Mouse (Mus musculus) midbrain, postnatal 0 days (tissue): ENCODE data around the gene Plekhh1. TPM values are rescaled to one million over a fixed set of nuclear protein-coding genes. Genes with fewer than 3 reads are reported as not detected.

ENCODE experiments used
- ATAC-seq: fragments of 200-750 bp; cut with Nextera tagmentation; 2 replicates; pipeline ENCODE4 v1.8.0; 2017; ENCODE audit warnings: moderate number of reproducible peaks, mild to moderate bottlenecking, moderate TSS enrichment, moderate library complexity; ENCODE audit not compliant: low FRiP score
- DNase-seq: peaks from one replicate; pipeline ENCODE4 v3.0.0-alpha.2; 2015; ENCODE audit warnings: low spot score
- H3K27ac ChIP-seq: fragments of 300-500 bp; sonication (generic); 2 replicates; pipeline ENCODE4 v1.5.1; 2014; ENCODE audit warnings: low read depth, mild to moderate bottlenecking, low read length, mixed read lengths
- H3K27me3 ChIP-seq: fragments of 300-500 bp; sonication (generic); 2 replicates; pipeline ENCODE4 v1.6.1; 2014; ENCODE audit warnings: low read length, control low read depth, mixed read lengths; ENCODE audit not compliant: insufficient read depth
- H3K36me3 ChIP-seq: fragments of 300-500 bp; sonication (generic); 2 replicates; pipeline ENCODE4 v1.6.1; 2014; ENCODE audit warnings: low read length, control low read depth, mixed read lengths; ENCODE audit not compliant: insufficient read depth
- H3K4me1 ChIP-seq: fragments of 300-500 bp; sonication (generic); 2 replicates; pipeline ENCODE4 v1.6.1; 2014; ENCODE audit warnings: mild to moderate bottlenecking, control low read depth, antibody characterized with exemption, low read length, mixed read lengths; ENCODE audit not compliant: insufficient read depth
- H3K4me2 ChIP-seq: fragments of 300-500 bp; sonication (generic); 2 replicates; pipeline ENCODE4 v1.6.1; 2014; ENCODE audit warnings: low read depth, mild to moderate bottlenecking, low read length, mixed read lengths; ENCODE audit not compliant: poor library complexity, severe bottlenecking
- H3K4me3 ChIP-seq: fragments of 300-500 bp; sonication (generic); 2 replicates; pipeline ENCODE4 v1.5.1; 2014; ENCODE audit warnings: low read depth, mild to moderate bottlenecking, low read length, moderate library complexity
- H3K9ac ChIP-seq: fragments of 300-500 bp; sonication (generic); replicated peaks from 2 replicates; pipeline ENCODE4 v1.6.1; 2014; ENCODE audit warnings: mild to moderate bottlenecking, low read length, moderate library complexity, mixed read lengths; ENCODE audit not compliant: poor library complexity, severe bottlenecking
- H3K9me3 ChIP-seq: fragments of 300-500 bp; sonication (generic); 2 replicates; pipeline ENCODE4 v1.6.1; 2016; ENCODE audit warnings: low read length, control low read depth
- CTCF ChIP-seq: IDR thresholded peaks from 2 replicates; pipeline ENCODE4 v1.5.1; 2016; ENCODE audit warnings: antibody characterized with exemption, mild to moderate bottlenecking
- WGBS: fragments of 180-500 bp; shearing (Covaris S2); extraction: QIAGEN DNeasy Blood & Tissue Kit; methylation state at CpG from one replicate; pipeline ENCODE4 v1.1.7; 2014; 5-methylcytosine and 5-hydroxymethylcytosine counted together
- polyA plus RNA-seq: library from polyadenylated mRNA; unstranded; fragments of >200 nt; fragmentation: Nextera tagmentation; extraction: Ambion mirVana; gene quantifications from 2 replicates; pipeline ENCODE4 v1.2.1, GENCODE M21; 2015
- total RNA-seq: library from RNA; depleted of rRNA; stranded (reverse); fragments of >200 nt; gene quantifications from 2 replicates; pipeline ENCODE4 v1.2.3, GENCODE M21; 2014; rRNA removed

Plekhh1 gene
- 5.4 and 6.1 TPM in 2 replicates for total RNA-seq
- 1.00 and 1.1 TPM in 2 replicates for polyA plus RNA-seq

DNA sequence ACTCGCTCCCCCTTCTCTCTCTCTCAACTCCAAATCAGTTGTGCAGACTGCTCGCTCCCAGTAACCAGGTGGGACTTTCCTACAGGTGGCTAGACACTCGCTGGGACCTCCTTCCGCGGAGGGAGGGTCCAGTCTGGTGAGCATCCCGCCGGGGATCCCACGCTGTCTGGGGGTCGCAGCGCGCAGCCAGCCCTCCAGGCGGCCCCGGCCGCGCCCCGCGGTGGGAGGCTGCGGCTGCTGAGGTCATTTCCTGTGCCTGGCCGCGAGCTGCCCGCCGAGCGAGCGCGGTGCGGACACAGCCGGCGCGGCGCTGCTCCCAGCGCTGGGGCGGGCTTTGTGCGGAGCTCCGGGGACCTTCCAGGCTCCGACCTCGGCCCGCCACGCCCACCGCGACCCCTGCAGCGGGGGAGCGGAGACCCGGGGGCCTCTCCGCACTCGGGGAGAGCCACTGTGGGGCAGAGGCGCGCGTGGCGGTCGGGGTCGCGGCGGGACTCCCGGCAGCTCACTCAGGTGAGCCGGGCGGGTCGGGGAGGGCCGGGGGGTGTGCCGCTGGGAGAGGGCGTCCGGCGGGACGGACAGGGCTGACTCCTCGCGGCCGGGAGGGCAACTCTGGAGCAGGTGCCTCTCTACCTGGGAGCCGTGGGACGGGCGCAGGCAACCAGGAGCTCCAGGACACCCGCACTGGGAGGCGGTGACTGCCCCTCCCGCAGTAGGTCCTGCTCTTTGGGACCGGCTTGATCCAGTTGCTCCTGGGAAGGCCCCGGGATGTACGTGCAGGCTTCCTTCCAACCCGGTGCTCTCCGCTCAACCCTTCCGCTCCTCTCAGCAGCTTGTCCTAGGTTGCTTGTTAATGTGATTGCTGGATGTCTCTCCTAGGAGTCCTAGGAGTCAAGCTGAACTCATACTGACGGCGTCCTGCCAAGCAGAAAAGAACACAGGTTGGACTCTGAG is at the start of gene Plekhh1:
TSS of gene Plekhh1 (plus strand) at position 253 of the 951 bp plus-strand sequence.
- TF ChIP-seq CTCF, result no peak
- H3K4me2 ChIP-seq, result peak within 1 kb of the TSS; percentile 97
- under 1% methylated on average over 62 of the region's 80 CpGs for whole genome bisulfite sequencing
- no peaks in the 10 kb centered on the region for H3K27me3 ChIP-seq
- no peaks in the 10 kb centered on the region for H3K9me3 ChIP-seq
- DNase-seq (peak; percentile 36), ATAC-seq (peak; percentile 85)
- H3K9ac ChIP-seq, result peak within 1 kb of the TSS; percentile 79
- H3K27ac ChIP-seq, result peak within 1 kb of the TSS; percentile 55; the same call in 1 of the 2 replicates
- no peaks in the 10 kb centered on the region for H3K4me1 ChIP-seq
- H3K4me3 ChIP-seq, result peak within 1 kb of the TSS; percentile 83
- H3K36me3 ChIP-seq, result no peaks in the 10 kb centered on the region

DNA sequence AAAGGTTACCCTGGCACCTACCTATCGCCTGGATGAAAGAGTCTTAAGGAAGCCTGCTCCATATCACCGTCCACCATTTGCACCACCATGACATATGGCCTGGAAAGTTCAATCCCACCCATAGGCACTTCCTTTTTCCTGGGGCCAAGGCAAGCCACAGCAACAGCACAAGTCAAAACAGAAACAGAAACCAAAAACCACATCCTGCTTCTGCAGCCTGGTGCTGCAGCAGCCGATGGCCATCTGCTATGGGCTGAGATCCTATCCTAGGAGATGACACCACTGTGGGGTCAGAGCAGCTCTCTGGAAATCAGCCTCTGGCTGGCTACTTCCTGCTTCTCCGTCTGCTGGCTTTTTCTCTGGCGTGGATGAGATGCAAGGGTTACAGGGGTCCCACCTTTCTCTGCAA is 48.3 kb upstream of the Plekhh1 start:
- Histone ChIP-seq H3K9ac (no peak overlapping the region), H3K9me3 (no peaks in the 10 kb centered on the region), H3K4me2 (no peak overlapping the region), H3K4me3 (no peak overlapping the region), H3K36me3 (0 out of 2 replicates have a peak, but pooled peaks cover 5% of the 10 kb centered on the region), H3K27me3 (no peaks in the 10 kb centered on the region), H3K27ac (no peak overlapping the region), H3K4me1 (no peaks in the 10 kb centered on the region)
- ATAC-seq (no peak), DNase-seq (no peak)
- 83% methylated on average over 5 of the region's 5 CpGs for WGBS
- no peak for TF ChIP-seq CTCF

DNA sequence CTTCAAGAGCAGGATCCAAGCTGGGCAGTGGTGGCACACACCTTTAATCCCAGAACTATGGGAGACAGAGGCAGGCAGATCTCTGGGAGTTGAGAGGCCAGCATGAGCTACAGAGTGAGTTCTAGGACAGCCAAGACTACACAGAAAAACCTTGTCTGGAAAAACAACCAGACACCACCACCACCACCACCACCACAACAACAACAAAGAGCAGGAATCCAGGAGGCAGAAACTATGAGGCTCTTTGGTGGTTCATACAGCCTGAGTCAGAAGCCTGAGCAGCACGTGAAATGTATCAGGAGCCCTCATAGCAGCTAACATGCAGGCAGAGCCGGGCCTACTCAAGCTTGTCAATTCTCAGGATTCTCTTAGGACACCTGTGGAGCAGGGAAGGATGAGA is 47.8 kb upstream of the Plekhh1 start:
- TF ChIP-seq CTCF, result no peak
- WGBS, result 75% methylated on average over 2 of the region's 2 CpGs
- 0 out of 2 replicates have a peak, but pooled peaks cover 5% of the 10 kb centered on the region for H3K36me3 ChIP-seq

DNA sequence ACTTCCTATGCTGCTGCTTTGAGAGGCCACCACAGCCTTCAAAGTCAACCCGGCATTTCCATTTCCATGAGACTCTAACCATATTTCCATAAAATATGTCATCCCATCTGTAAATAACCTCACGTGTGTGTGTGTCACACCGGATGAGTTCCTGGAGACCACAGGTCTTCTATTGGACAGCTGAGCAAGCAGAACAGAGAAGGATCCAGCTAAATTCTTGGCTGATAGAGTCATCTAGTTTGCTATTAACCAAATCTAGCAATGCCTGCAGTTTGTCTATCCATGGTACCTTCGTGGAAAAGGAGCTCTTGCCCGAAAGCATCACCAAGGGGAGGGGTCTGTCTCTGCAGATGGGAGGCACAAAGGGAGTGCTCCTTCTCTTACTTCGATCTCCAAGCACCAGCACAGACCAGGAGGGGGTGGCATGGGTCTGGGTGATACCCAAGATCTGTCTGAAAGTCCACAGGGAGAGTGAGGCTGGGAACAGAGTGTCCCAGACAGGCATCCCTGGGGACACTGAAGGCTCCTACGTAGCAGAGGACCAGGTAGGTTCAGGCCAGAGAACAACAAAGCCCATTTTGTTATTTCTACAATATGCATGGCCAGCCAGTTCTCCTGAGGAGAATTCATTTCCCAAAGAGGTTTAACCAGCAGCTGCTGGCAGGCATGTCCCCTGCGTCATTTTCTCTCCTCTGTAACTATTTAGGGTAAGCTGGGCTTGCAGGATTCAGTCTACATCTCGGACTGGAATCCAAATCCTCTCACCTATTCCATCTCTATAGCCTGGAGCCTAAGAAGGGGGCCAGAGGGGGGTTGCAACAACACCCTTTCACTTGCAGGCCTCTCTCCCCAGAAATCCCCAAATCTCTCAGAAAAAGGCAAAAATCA is 46.8 kb upstream of the Plekhh1 start:
- Histone ChIP-seq H3K9ac (no peak overlapping the region), H3K4me2 (no peak overlapping the region), H3K9me3 (no peaks in the 10 kb centered on the region), H3K36me3 (no peaks in the 10 kb centered on the region), H3K27me3 (no peaks in the 10 kb centered on the region), H3K27ac (no peak overlapping the region), H3K4me3 (no peak overlapping the region), H3K4me1 (no peaks in the 10 kb centered on the region)
- ATAC-seq (no peak), DNase-seq (no peak)
- WGBS, result 67% methylated on average over 9 of the region's 9 CpGs
- no peak for TF ChIP-seq CTCF

More for the DNA sequence above, 47.8 kb upstream of the Plekhh1 start:
- Histone ChIP-seq H3K9ac (no peak overlapping the region), H3K27me3 (no peaks in the 10 kb centered on the region), H3K4me3 (no peak overlapping the region), H3K9me3 (no peaks in the 10 kb centered on the region), H3K4me1 (no peaks in the 10 kb centered on the region), H3K4me2 (no peak overlapping the region), H3K27ac (no peak overlapping the region)
- DNase-seq (no peak), ATAC-seq (no peak)

DNA sequence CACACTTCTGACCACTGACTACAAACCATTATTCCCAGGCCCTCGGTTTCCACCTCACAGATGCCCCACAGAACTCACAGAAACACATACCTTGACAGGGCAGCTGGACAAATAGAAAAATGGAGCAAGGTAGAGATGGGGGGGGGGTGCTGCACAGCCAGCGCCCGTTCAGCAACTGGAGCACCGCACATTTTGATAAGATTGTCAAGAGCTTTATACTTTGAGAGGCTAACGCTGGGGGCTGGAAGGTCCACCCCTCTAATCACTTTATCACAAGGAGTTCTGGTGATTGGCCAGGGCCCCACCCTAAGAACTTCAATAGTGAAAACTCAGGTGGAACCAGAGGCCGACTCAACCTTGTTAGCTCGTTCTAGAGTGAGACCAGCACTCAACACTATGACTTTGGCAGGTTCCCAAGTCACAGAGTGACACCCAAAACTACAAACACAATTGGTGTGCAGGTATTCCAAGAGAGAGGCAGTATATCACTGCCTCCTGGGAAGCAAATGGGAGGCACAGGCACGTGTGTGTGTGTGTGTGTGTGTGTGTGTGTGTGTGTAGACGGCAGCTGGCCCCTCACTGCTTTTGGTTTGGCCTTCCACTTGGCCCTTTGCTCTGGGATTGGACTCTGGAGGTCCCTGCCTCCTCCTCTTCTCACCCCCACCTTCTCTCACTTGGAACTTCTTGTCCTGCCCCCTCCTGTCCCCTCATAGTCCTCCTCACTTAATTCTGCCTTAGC is 45.5 kb upstream of the Plekhh1 start:
- ATAC-seq (peak; percentile 38; the same call in 1 of the 2 replicates), DNase-seq (no peak)
- H3K27me3 ChIP-seq, result no peaks in the 10 kb centered on the region
- no peak overlapping the region for H3K4me2 ChIP-seq
- H3K9ac ChIP-seq, result no peak overlapping the region
- no peaks in the 10 kb centered on the region for H3K9me3 ChIP-seq
- H3K4me1 ChIP-seq, result no peaks in the 10 kb centered on the region
- H3K36me3 ChIP-seq, result no peaks in the 10 kb centered on the region
- H3K4me3 ChIP-seq, result no peak overlapping the region
- no peak overlapping the region for H3K27ac ChIP-seq
- TF ChIP-seq CTCF, result no peak
- 72% methylated on average over 9 of the region's 9 CpGs for WGBS
